Mouse (Mus musculus) gastrocnemius, adult 18-20 months (tissue): ENCODE results near the gene Eef1akmt3. TPM values are rescaled to one million over a fixed set of nuclear protein-coding genes. Genes with fewer than 3 reads are reported as not detected.

ENCODE experiments used
- DNase-seq: peaks from one replicate; pipeline ENCODE4 v3.0.0; 2021; ENCODE audit warnings: low spot score
- total RNA-seq, 2 experiments: library from RNA; stranded (reverse); gene quantifications; 2 replicates each; pipeline ENCODE4 v1.2.3; 2021

Gene Eef1akmt3
- total RNA-seq, 2 experiments from 2014 or later: 0.09 TPM; not detected in 1

- DNase-seq: no peak
Observed at GRCm38 (mm10) chr10:127054646-127055045, 13.3 kb upstream of the Eef1akmt3 start.

- no peak for DNase-seq
Observed at GRCm38 (mm10) chr10:127050119-127050474, 8.8 kb upstream of the Eef1akmt3 start.

GRCm38 (mm10) chr10:127049395-127050118, 8.2 kb upstream of the Eef1akmt3 start:
- DNase-seq: no peak

- no peak for DNase-seq
Observed at GRCm38 (mm10) chr10:127048608-127049394, 7.5 kb upstream of the Eef1akmt3 start.

- DNase-seq: no peak
Observed at GRCm38 (mm10) chr10:127047954-127048353, 6.6 kb upstream of the Eef1akmt3 start, which contains the start of gene Cyp27b1. Gene Cyp27b1 (plus strand): TSS chr10:127048250.

- no peak for DNase-seq
Observed at GRCm38 (mm10) chr10:127043187-127043586, 1.9 kb upstream of the Eef1akmt3 start.

- DNase-seq: no peak
Observed at GRCm38 (mm10) chr10:127042468-127043115, 1.3 kb upstream of the Eef1akmt3 start.

GRCm38 (mm10) chr10:127041774-127042338, 543 bp upstream of the Eef1akmt3 start:
- DNase-seq: peak; percentile 87

GRCm38 (mm10) chr10:127040569-127041214, 621 bp downstream of the Eef1akmt3 start:
- DNase-seq: no peak

GRCm38 (mm10) chr10:127037641-127038040, 3.7 kb downstream of the Eef1akmt3 start:
- no peak for DNase-seq

- DNase-seq: no peak
Observed at GRCm38 (mm10) chr10:127036273-127036672, 5.0 kb downstream of the Eef1akmt3 start.

GRCm38 (mm10) chr10:127033301-127033741, 8.0 kb downstream of the Eef1akmt3 start:
- no peak for DNase-seq

GRCm38 (mm10) chr10:127030336-127031296, 10.7 kb downstream of the Eef1akmt3 start, which contains the start of gene Tsfm:
Gene Tsfm (minus strand): TSS chr10:127030840.
- DNase-seq: peak; percentile 92

GRCm38 (mm10) chr10:127018422-127018821, 22.9 kb downstream of the Eef1akmt3 start:
- DNase-seq: no peak

GRCm38 (mm10) chr10:127017071-127017470, 24.2 kb downstream of the Eef1akmt3 start:
- no peak for DNase-seq

GRCm38 (mm10) chr10:127016488-127016887, 24.8 kb downstream of the Eef1akmt3 start:
- DNase-seq: no peak

GRCm38 (mm10) chr10:127003806-127004205, 37.5 kb downstream of the Eef1akmt3 start:
- DNase-seq: no peak

- no peak for DNase-seq
Observed at GRCm38 (mm10) chr10:127003334-127003733, 38.0 kb downstream of the Eef1akmt3 start.

GRCm38 (mm10) chr10:127002765-127003164, 38.5 kb downstream of the Eef1akmt3 start:
- DNase-seq: no peak

- no peak for DNase-seq
Observed at GRCm38 (mm10) chr10:127002056-127002455, 39.3 kb downstream of the Eef1akmt3 start.
